Mouse (Mus musculus) megakaryocyte progenitor cell, adult 5-6 weeks (primary cell): ENCODE measurements around the gene Hhipl1. TPM values are rescaled to one million over a fixed set of nuclear protein-coding genes. Genes with fewer than 3 reads are reported as not detected.

ENCODE experiments used
- ATAC-seq: replicated peaks from 2 replicates; pipeline ENCODE4 v1.8.0; 2016; ENCODE audit warnings: mild to moderate bottlenecking, moderate TSS enrichment, inconsistent platforms; ENCODE audit not compliant: poor library complexity
- total RNA-seq, 2 experiments: library from RNA; stranded (forward) in 1 of 2; stranded (reverse) in 1 of 2; fragments of 157-497, 149-512 nt in 1 of 2; fragments of 200-1000 nt in 1 of 2; gene quantifications; 2 replicates each; pipeline versions ENCODE4 v1.2.3 to v1.2.4; 2015 to 2017

The Hhipl1 gene
- total RNA-seq, 2 experiments from 2014 or later = not detected

GRCm38 (mm10) chr12:108311741-108312290, 5.7 kb downstream of the Hhipl1 start:
- no peak for ATAC-seq

GRCm38 (mm10) chr12:108312432-108312851, 6.4 kb downstream of the Hhipl1 start:
- no peak for ATAC-seq

GRCm38 (mm10) chr12:108313244-108313772, 7.2 kb downstream of the Hhipl1 start:
- no peak for ATAC-seq

GRCm38 (mm10) chr12:108315818-108316217, 9.7 kb downstream of the Hhipl1 start:
- ATAC-seq = no peak

GRCm38 (mm10) chr12:108316655-108317054, 10.6 kb downstream of the Hhipl1 start:
- no peak for ATAC-seq

GRCm38 (mm10) chr12:108317201-108317738, 11.2 kb downstream of the Hhipl1 start:
- ATAC-seq = no peak

- ATAC-seq = no peak
Measured at GRCm38 (mm10) chr12:108317826-108318430, 11.9 kb downstream of the Hhipl1 start.

GRCm38 (mm10) chr12:108318499-108318898, 12.4 kb downstream of the Hhipl1 start:
- no peak for ATAC-seq

- no peak for ATAC-seq
Measured at GRCm38 (mm10) chr12:108320096-108320495, 14.0 kb downstream of the Hhipl1 start.

GRCm38 (mm10) chr12:108326401-108326800, 20.3 kb downstream of the Hhipl1 start:
- no peak for ATAC-seq

GRCm38 (mm10) chr12:108327889-108328491, 21.9 kb downstream of the Hhipl1 start:
- ATAC-seq = peak; percentile 14; the same call in 1 of the 2 replicates

- peak; percentile 72 for ATAC-seq
Measured at GRCm38 (mm10) chr12:108333056-108333455, 27.0 kb downstream of the Hhipl1 start.

- peak; percentile 44 for ATAC-seq
Measured at GRCm38 (mm10) chr12:108333481-108333882, 27.4 kb downstream of the Hhipl1 start.

- peak; percentile 85 for ATAC-seq
Measured at GRCm38 (mm10) chr12:108333895-108334445, 27.9 kb downstream of the Hhipl1 start, which contains the start of gene Cyp46a1. Gene Cyp46a1 (plus strand): TSS chr12:108334381.

GRCm38 (mm10) chr12:108334529-108334928, 28.5 kb downstream of the Hhipl1 start:
- ATAC-seq = no peak

GRCm38 (mm10) chr12:108338572-108339190, 32.6 kb downstream of the Hhipl1 start:
- peak; percentile 44 for ATAC-seq

GRCm38 (mm10) chr12:108348151-108348550, 42.1 kb downstream of the Hhipl1 start:
- ATAC-seq = no peak

- ATAC-seq = no peak
Measured at GRCm38 (mm10) chr12:108349026-108349425, 43.0 kb downstream of the Hhipl1 start.

GRCm38 (mm10) chr12:108350931-108351330, 44.9 kb downstream of the Hhipl1 start:
- ATAC-seq = no peak

- no peak for ATAC-seq
Measured at GRCm38 (mm10) chr12:108352371-108353136, 46.5 kb downstream of the Hhipl1 start.
